Mouse (Mus musculus) left cerebral cortex, postnatal 10 days (tissue): Measurements from ENCODE around the gene Stag3. TPM values are rescaled to one million over a fixed set of nuclear protein-coding genes. Genes with fewer than 3 reads are reported as not detected.

Experiments
- DNase-seq, 2 experiments: peaks; one replicate each; pipeline ENCODE4 v3.0.0; 2021 to 2022; ENCODE audit warnings: low spot score in 2 of 2, mixed read lengths in 1 of 2; ENCODE audit errors: extremely low spot score in 1 of 2
- intact Hi-C: fragments of 180-260 bp; cut with DNase I; formaldehyde crosslinking; loops from one replicate; pipeline ENCODE4 v1.15.1; 2025
- total RNA-seq, 2 experiments: library from RNA; stranded (reverse); gene quantifications; 2 replicates each; pipeline ENCODE4 v1.2.3; 2021

Gene Stag3
- total RNA-seq, 2 experiments from 2014 or later = 1.8 to 3.2 TPM

- intact Hi-C loops = loop anchor here (5.0 kb wide), 1 partner anchor 179 kb away; the partner anchor contains the start of gene Zfp157
- DNase-seq = peak; percentile 91 to 96
Observed at GRCm38 (mm10) chr5:138263260-138264206, 16.5 kb upstream of the Stag3 start, which contains the start of gene BC037034. Gene BC037034, minus strand, starts transcription at chr5:138264033.

DNA sequence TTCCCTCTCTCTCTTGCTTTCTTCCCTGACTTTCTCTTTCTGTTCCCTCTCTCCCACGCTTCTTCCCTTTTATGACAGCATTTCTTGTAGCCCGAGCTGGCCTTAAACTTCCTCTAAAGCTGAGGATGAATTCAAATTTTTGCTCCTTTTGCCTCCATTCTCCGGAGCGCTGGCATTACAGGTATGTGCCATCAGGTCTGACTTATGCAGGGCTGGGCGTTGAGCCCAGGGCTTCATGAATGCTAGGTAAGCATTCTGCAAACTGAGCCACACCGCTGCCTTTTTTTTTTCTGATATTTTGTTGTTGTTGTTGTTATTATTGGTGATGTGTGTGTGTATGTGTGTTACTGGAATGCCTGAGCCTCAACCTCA lies 15.8 kb upstream of the Stag3 start:
- no peak for DNase-seq
- intact Hi-C loops = loop anchor here (5.0 kb wide), 1 partner anchor 178 kb away; the partner anchor contains the start of gene Zfp157

DNA sequence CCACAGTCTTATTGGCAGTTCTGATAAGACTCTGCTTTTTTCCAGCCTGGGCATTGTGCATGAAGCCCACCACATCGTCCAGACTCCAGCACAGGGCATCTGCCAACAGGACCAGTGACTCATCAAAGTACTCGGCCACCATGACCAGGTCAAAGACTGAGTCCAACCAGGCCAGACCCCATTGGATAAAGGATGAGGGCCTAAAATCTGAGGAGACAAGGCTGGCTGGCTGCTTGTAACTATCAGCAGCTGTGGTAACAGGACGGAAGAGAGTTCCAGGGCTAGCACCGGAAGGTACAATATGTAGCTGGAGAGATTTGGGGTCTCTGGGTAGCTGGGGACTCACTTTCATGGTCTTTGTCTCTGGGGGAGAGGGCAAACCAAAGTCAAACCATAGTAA lies 14.3 kb upstream of the Stag3 start:
- intact Hi-C loops = no loop called here
- DNase-seq = no peak

GRCm38 (mm10) chr5:138267114-138267513 lies 12.9 kb upstream of the Stag3 start:
- no peak for DNase-seq
- intact Hi-C loops = no loop called here

DNA sequence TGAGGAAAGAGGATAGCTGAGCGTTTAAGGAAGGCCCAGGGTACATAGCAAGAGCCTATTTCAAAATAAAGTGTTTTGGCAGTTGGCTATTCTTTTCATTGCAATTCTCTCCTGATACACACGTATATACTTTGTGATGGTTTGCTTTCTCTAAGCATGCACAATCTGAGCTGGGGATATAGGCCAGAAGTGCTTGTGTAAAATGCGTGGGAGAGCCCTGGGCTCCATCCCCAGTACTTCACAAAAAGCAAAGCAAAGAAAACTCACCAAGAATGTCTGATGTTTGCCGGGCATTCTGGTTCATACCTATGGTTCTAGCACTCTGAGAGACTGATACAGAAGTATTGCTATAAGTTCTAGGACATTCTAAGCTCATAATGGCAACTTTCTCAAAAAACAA lies 11.1 kb upstream of the Stag3 start:
- DNase-seq = no peak
- intact Hi-C loops = no loop called here

DNA sequence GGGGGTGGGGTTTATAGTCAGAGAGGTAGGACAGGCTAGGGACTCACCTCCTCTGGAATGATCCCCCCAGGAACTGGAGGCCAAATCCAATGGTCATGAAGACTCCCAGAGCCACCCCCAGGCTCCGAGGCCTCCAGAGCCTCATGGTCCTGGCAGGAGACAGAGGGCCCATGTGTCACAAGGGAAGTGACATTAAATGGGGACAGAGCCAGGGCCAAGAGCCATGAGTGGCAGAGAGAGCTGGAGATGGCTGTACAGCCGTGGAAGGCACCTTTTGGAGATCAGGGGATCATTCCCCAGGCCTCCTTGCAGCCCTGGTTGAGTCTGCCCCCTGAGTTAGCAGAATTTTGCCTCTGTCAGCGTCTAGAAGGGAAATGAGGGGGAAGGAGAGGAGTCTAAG lies 8.8 kb upstream of the Stag3 start:
- no peak for DNase-seq
- intact Hi-C loops = no loop called here

- intact Hi-C loops = no loop called here
- peak in 1 of 2 experiments; percentile 41 for DNase-seq
Observed at GRCm38 (mm10) chr5:138272409-138272923, 7.6 kb upstream of the Stag3 start, which contains the start of gene Gal3st4. Gene Gal3st4, minus strand, starts transcription at chr5:138272840.

DNA sequence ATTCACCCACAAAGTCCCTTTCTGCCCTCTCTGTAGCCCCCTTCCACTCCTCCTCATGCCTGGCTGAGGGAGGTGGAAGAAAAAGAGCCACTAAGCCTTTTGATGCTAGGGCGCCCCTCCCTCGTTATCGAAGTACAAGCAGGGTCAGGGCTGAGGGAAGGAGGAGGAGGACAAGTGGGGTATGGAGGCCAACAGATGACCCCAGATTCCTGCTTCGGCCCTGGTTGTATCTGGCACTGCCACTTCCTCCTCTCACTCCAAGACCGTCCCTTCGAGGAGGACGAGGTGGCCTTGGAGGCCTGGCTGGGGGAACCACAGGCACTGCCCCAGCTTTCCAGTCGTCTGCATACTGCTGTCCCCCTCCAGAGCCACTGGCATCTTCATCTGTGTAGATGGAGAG lies 5.9 kb upstream of the Stag3 start:
- intact Hi-C loops = no loop called here
- no peak for DNase-seq

GRCm38 (mm10) chr5:138275216-138276050 lies 4.6 kb upstream of the Stag3 start:
- intact Hi-C loops = no loop called here

GRCm38 (mm10) chr5:138277994-138278393 lies 2.0 kb upstream of the Stag3 start:
- intact Hi-C loops = no loop called here

More at GRCm38 (mm10) chr5:138275216-138276050, 4.6 kb upstream of the Stag3 start:
- DNase-seq = peak in 1 of 2 experiments; percentile 34

GRCm38 (mm10) chr5:138280425-138280768 lies 357 bp downstream of the Stag3 start:
- DNase-seq = no peak
- intact Hi-C loops = no loop called here

More at GRCm38 (mm10) chr5:138277994-138278393, 2.0 kb upstream of the Stag3 start:
- DNase-seq = no peak

DNA sequence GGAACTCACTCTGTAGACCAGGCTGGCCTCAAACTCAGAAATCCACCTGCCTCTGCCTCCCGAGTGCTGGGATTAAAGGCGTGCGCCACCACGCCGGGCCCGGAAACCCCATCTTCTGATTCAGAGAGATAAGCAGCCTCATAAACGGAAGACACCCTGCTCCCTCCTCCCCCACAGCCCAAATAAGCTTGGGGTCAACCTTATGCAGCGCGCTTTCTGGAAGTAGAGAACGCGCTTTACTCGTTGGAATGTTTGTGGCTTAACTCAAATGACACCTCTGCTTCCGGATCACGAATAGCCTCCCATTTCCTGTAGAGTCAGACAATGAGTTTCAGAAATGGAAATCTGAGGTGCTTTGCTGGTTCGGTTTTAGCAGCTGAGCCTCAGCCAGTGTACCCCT lies 789 bp downstream of the Stag3 start:
- no peak for DNase-seq
- intact Hi-C loops = no loop called here

GRCm38 (mm10) chr5:138281798-138282197 lies 1.8 kb downstream of the Stag3 start:
- intact Hi-C loops = no loop called here
- DNase-seq = no peak

DNA sequence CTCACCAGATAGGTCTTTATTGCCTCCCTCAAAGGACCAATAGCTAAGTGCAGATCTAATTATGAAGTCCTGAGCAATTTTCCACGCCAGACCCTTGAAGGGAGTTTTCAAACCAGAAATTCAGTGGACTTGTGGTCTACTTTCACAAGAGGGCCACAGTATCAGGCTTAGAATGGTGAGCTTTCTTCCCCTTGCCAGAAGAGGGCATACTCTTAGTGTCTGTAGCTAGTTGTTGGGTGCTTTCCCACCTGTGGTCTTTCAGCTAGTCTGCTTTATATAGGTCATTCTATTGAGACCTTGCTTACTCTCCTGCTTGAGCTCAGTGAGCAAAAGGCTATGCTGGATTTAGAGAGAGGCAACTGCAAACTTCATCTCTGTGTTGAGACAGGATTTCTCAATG lies 3.5 kb downstream of the Stag3 start:
- intact Hi-C loops = no loop called here
- DNase-seq = no peak

GRCm38 (mm10) chr5:138287861-138288260 lies 7.8 kb downstream of the Stag3 start:
- intact Hi-C loops = no loop called here
- no peak for DNase-seq

- no peak for DNase-seq
- intact Hi-C loops = no loop called here
Observed at GRCm38 (mm10) chr5:138291638-138292037, 11.6 kb downstream of the Stag3 start.

GRCm38 (mm10) chr5:138294158-138294557 lies 14.1 kb downstream of the Stag3 start:
- intact Hi-C loops = no loop called here
- no peak for DNase-seq

GRCm38 (mm10) chr5:138299613-138300012 lies 19.6 kb downstream of the Stag3 start:
- intact Hi-C loops = no loop called here
- no peak for DNase-seq

GRCm38 (mm10) chr5:138312795-138313194 lies 32.8 kb downstream of the Stag3 start:
- no peak for DNase-seq
- intact Hi-C loops = no loop called here
